Mouse (Mus musculus): ENCODE results near the gene Prrc2b.

Gene Prrc2b

GRCm38 (mm10) chr2:32189060-32189681 lies 38.3 kb downstream of the Prrc2b start:
- no peak for DNase-seq

- DNase-seq: no peak
Observed at GRCm38 (mm10) chr2:32190620-32191019, 39.7 kb downstream of the Prrc2b start.

DNA sequence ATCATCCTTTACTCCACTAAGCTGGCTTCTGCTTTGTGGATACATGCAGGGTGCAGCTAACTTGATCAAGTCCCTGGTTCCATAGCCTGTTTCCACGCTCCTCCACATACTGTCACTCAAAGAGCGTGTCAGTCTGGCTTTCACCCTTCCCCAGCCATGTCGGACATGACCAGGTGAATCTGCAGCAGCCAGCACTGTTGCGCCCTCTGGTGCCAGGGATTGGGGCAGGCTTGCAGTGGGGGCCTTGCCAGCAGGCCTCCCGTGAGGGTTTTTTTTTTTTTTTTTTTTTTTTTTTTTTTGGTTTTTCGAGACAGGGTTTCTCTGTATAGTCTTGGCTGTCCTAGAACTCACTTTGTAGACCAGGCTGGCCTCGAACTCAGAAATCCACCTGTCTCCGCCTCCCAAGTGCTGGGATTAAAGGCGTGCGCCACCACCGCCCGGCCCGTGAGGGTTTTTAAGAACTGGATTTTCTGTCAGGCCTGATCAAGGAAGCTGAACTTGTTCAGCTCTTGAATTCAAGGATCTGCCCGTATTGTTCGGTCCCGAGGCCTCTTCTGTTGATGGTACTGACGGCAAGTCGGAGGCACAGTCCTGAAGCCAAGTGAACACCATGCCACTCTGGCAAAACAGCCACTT lies 41.1 kb downstream of the Prrc2b start:
- DNase-seq: peak; percentile 53

DNA sequence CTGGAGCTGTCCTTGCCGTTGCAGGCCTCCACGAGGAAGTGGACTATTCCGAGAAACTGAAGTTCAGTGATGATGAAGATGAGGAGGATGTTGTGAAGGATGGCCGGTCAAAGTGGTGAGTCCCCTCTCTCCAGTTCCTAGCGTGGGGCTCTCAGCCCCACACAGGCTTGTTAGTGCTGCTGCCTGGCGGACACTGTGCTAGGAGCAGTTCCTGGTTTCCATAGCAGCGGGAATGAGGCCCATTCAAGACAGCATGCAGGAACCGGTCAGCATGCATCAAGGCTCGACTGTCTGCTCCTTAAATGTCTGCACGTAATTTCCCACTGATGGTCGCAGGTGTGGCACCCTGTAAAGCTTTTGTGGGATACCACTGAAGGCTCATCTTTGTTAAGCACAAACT lies 48.1 kb downstream of the Prrc2b start:
- DNase-seq: no peak

DNA sequence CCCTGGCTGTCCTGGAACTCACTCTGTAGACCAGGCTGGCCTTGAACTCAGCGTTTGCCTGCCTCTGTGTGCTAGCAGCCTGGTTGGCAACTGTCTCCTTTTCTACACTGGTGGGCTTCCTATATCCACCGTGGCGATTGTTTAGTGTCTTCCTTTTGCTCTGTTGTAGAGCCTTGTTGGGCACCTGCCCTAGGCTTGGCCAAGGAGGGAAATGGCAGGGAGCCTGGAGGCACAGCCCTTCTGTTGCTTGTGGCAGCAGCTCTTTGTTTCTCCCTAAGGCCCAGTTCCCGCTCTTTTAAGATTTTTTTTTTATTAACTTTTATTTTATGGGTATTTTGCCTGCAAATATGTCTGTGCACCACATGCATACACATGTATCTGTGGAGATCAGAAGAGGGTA lies 49.2 kb downstream of the Prrc2b start:
- DNase-seq: no peak

GRCm38 (mm10) chr2:32200712-32201111 lies 49.8 kb downstream of the Prrc2b start:
- DNase-seq: no peak

GRCm38 (mm10) chr2:32201527-32201926 lies 50.6 kb downstream of the Prrc2b start:
- peak; percentile 61 for DNase-seq

DNA sequence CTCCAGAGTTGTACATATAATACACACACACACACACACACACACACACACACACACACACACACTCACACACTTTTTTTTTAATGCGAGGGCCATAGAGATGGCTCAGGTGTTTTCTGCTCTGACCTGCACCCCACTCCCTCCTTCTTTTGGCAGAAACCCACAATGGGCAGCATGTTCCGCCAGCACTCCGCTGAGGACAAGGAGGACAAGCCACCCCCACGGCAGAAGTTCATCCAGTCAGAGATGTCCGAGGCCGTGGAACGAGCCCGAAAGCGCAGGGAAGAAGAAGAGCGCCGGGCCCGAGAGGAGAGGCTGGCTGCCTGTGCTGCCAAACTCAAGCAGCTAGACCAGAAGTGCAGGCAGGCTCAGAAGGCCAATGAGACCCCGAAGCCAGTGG lies 53.0 kb downstream of the Prrc2b start:
- no peak for DNase-seq

DNA sequence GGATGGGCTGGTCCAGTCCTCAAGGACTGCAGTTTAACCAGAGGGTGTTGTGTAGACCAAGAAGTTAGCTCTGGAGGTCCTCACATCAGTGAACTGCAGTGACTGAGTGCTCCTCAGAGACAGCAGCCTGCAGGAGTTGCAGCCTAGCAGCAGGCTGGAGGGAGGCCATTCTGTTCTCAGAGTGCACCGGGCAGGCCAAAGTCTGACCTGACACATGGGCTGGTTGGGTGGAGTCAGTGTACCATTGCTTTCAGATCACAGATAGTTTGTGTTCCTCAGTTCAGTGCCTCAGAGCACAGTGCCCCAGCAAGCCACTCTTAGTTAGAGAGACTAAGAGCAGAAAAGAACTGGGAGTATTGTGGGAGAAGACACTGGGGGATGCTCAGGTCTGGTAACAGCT lies 56.8 kb downstream of the Prrc2b start:
- no peak for DNase-seq

GRCm38 (mm10) chr2:32211689-32212088 lies 60.8 kb downstream of the Prrc2b start:
- no peak for DNase-seq

GRCm38 (mm10) chr2:32213000-32213399 lies 62.1 kb downstream of the Prrc2b start:
- DNase-seq: no peak

DNA sequence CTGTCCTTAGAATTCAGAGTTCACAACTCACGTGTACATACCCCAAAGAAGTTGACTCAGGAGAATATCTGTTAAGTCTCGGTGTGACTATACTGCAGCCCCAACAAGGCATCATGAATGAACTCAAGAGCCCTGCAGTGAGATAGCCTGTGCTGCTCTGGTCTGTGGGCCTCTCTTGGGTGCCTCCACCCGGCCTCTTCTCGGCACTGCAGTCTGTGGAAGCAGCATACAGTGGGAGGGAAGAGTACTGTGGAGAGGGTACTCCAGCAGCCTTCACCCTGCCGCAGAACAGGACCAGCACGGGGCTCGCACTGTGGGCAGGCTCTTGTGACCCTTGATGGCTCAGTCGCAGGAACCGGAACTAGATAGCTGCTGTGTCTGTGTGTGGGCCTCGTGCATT lies 64.7 kb downstream of the Prrc2b start:
- no peak for DNase-seq

- no peak for DNase-seq
Observed at GRCm38 (mm10) chr2:32216506-32216905, 65.6 kb downstream of the Prrc2b start.

DNA sequence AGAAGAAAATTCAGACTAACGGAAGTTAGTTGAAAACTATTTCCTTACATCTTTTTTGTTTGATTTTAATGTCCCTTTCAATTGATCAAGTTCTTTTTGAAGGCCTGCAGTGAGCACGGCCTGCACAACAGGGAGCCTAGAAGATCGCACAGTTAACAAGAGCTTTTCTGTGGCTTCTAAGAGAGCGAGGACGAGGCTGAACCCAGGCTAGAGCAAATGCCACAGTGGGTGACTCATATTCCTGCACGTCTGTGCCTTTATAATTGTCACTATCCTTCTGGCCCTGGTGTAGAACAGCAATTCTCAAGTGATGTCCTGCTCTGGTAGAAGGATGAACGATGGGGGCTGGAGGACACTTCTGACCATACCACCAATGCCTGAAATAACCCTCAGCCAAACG lies 66.8 kb downstream of the Prrc2b start:
- no peak for DNase-seq

GRCm38 (mm10) chr2:32218113-32218512 lies 67.2 kb downstream of the Prrc2b start:
- DNase-seq: no peak

GRCm38 (mm10) chr2:32218541-32219334 lies 67.9 kb downstream of the Prrc2b start:
- DNase-seq: no peak

DNA sequence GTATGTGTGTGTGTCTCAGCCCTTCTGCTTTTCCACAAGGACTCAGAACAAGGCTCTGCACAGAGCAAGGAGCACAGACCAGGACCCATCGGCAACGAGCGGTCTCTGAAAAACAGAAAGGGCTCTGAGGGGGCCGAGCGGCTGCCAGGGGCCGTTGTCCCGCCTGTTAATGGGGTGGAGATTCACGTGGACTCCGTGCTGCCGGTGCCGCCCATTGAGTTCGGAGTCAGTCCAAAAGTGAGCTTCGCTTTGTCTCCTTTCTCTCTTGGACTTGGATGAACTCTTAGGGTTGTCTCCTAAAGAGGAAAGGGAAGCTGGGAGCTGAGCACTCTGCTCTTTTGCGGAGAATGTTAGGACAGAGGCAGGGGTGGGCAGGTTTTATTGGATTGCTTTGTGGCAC lies 68.6 kb downstream of the Prrc2b start:
- DNase-seq: no peak

DNA sequence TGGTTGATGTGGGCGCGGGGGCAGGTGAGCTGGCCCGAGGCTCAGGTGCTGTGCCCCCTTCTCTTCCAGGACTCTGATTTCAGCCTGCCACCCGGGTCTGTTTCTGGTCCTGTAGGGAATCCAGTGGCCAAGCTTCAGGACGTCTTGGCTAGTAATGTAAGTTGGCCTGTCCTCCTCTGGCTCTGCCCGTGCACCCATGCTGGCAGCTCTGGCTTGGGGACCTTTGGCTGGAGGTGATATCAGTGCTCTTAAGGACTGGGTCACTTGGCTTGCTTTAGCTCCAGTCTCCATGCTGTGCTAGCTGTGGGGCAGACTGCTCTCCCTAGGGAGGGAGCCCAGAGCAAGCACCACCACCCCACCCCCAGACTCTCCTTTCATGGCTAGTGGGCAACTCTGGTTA lies 69.1 kb downstream of the Prrc2b start:
- DNase-seq: no peak

- no peak for DNase-seq
Observed at GRCm38 (mm10) chr2:32220969-32221368, 70.1 kb downstream of the Prrc2b start.

- no peak for DNase-seq
Observed at GRCm38 (mm10) chr2:32221577-32221976, 70.7 kb downstream of the Prrc2b start.

DNA sequence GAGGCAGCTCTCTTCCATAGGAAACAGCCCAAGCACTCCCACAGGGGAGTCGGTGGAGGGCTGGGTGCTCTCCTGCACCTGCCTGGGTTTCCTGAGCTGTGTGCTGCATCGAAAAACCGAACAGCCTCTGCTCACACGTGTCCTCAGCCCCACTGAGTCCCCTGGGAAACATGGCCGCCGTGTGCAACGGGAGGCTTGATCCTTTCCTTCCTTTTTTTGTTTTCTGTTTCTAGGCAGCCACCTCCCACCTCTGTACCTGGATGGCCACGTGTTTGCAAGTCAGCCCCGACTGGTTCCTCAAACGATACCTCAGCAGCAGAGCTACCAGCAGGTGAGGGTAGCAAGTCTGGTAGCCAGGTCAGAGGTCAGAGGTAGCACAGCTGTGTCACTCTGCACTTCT lies 71.2 kb downstream of the Prrc2b start:
- no peak for DNase-seq

GRCm38 (mm10) chr2:32235433-32235832 lies 84.6 kb downstream of the Prrc2b start:
- DNase-seq: no peak

DNA sequence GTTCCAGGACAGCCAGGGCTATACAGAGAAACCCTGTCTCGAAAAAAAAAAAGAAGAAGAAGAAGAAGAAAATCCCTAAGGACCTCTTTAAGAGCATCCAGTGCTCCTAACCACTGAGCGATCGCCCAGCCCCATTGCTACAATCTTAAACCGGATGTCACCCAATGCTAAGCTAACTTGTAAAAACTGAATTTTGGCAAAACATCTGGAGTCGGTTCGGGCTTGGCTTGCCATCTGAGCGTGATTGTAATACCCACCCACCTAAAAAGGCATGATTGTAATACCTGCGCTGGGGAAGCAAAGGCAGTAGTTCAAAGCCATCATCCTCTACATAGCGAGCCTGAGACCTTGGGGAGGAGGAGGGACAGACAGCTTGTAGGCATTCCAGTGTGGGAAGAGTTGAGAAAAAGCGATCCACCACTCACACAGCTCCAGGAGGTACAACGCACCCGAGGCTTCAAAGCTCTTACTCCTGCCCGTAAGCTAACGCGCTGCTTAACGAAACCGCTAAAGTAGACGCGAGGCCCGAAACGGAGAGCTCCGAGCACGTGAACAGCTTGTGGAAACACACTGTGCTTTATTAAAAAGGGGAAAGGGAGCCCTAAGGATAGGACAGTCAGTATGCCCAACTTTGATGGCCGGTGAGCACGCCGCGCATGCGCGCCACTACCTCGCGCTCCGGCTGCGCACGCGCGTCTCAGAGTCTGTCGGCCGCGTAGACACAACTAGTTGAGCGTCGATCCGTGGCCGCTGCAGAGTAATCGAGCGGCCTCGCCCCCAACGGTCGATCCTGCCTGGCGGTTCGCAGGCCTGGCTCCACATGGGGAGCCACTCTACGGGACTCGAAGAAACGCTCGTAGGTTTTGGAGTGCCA lies 85.2 kb downstream of the Prrc2b start, which contains the start of gene Pomt1:
TSS of gene Pomt1 (plus strand) at position 705 of the 874 bp plus-strand sequence.
- peak; percentile 96 for DNase-seq
